Mouse (Mus musculus) embryonic stem cell, embryonic (primary cell): ENCODE results near the gene Abhd14b.

Source experiments
- CTCF ChIA-PET, 4 experiments: fragments of 300-600 bp in 2 of 4; fragments of 350-600 bp in 2 of 4; sonication (Branson Sonifier 250); formaldehyde crosslinking; loops; one replicate each; lab custom pipeline; 2022; ENCODE audit warnings: inconsistent platforms in 2 of 4; lab: Charles Lee
- POLR2A ChIA-PET, 4 experiments: fragments of 300-600 bp in 2 of 4; fragments of 350-600 bp in 2 of 4; sonication (Branson Sonifier 250); formaldehyde crosslinking; loops; one replicate each; lab custom pipeline; 2022; ENCODE audit warnings: antibody characterized with exemption in 4 of 4, inconsistent platforms in 1 of 4; lab: Charles Lee

The Abhd14b gene

GRCm38 (mm10) chr9:106450661-106451060, 3.4 kb downstream of the Abhd14b start:
- ChIA-PET CTCF (interaction anchor here (0.6 to 7.4 kb wide), 7 partner anchors 21 to 384 kb away, joined by 3 to 86 read pairs (median 6); partner anchors contain the start of genes Parp3 (in 3 of the 4) and Rrp9 (in 1 of the 4)), POLR2A (interaction anchor here in 3 of 4 experiments (0.5 to 16.6 kb wide), 26 partner anchors 8 to 289 kb away, joined by 3 to 505 read pairs (median 5); partner anchors contain the start of genes Acy1 (in 3 of the 3), Rpl29 (in 3 of the 3), Parp3 (in 2 of the 3) and Rrp9 (in 2 of the 3))

GRCm38 (mm10) chr9:106451298-106451697, 4.0 kb downstream of the Abhd14b start:
- POLR2A ChIA-PET, result interaction anchor here in 3 of 4 experiments (0.8 to 16.6 kb wide), 19 partner anchors 9 to 289 kb away, joined by 3 to 505 read pairs (median 6); partner anchors contain the start of genes Acy1 (in 3 of the 3), Rpl29 (in 3 of the 3), Parp3 (in 2 of the 3) and Rrp9 (in 2 of the 3)
- CTCF ChIA-PET, result interaction anchor here in 2 of 4 experiments (1.0 to 7.4 kb wide), 4 partner anchors 13 to 25 kb away, joined by 3 to 86 read pairs (median 7); partner anchors contain the start of genes Parp3 (in 2 of the 2), Acy1 (in 1 of the 2) and Rrp9 (in 1 of the 2)

- ChIA-PET POLR2A (interaction anchor here in 3 of 4 experiments (0.6 to 16.6 kb wide), 14 partner anchors 8 to 210 kb away, joined by 3 to 505 read pairs (median 10); partner anchors contain the start of genes Rpl29 (in 3 of the 3), Acy1 (in 2 of the 3), Parp3 (in 2 of the 3) and Rrp9 (in 2 of the 3)), CTCF (interaction anchor here in 1 of 4 experiments (1.0 to 7.4 kb wide), 2 partner anchors 14 to 24 kb away, joined by 3 to 86 read pairs; partner anchors contain the start of genes Acy1, Parp3 and Rrp9)
Observed at GRCm38 (mm10) chr9:106451899-106452298, 4.6 kb downstream of the Abhd14b start.

GRCm38 (mm10) chr9:106452351-106452750, 5.1 kb downstream of the Abhd14b start:
- ChIA-PET POLR2A (interaction anchor here (0.6 to 16.6 kb wide), 17 partner anchors 13 to 282 kb away, joined by 3 to 505 read pairs (median 5); partner anchors contain the start of genes Acy1 (in 3 of the 4), Rpl29 (in 3 of the 4), Parp3 (in 2 of the 4) and Rrp9 (in 2 of the 4)), CTCF (interaction anchor here in 2 of 4 experiments (1.3 to 7.4 kb wide), 3 partner anchors 24 to 31 kb away, joined by 6 to 86 read pairs (median 9); partner anchors contain the start of genes Parp3 (in 2 of the 2) and Rrp9 (in 1 of the 2))

- POLR2A ChIA-PET, result interaction anchor here (0.6 to 16.6 kb wide), 26 partner anchors 11 to 958 kb away, joined by 3 to 505 read pairs (median 5); partner anchors contain the start of genes Acy1 (in 3 of the 4), Rpl29 (in 3 of the 4), Parp3 (in 2 of the 4) and Rrp9 (in 2 of the 4)
- CTCF ChIA-PET, result interaction anchor here in 3 of 4 experiments (0.6 to 7.4 kb wide), 9 partner anchors 15 to 241 kb away, joined by 3 to 86 read pairs (median 4); partner anchors contain the start of genes Parp3 (in 3 of the 3), Acy1 (in 1 of the 3) and Rrp9 (in 1 of the 3)
Observed at GRCm38 (mm10) chr9:106452821-106453220, 5.6 kb downstream of the Abhd14b start.

- CTCF ChIA-PET, result interaction anchor here in 3 of 4 experiments (0.6 to 7.4 kb wide), 14 partner anchors 8 to 307 kb away, joined by 3 to 86 read pairs (median 4); partner anchors contain the start of genes Parp3 (in 3 of the 3), Acy1 (in 1 of the 3) and Rrp9 (in 1 of the 3)
- POLR2A ChIA-PET, result interaction anchor here (0.5 to 16.6 kb wide), 36 partner anchors 8 to 959 kb away, joined by 3 to 505 read pairs (median 4); partner anchors contain the start of genes Acy1 (in 4 of the 4), Rpl29 (in 3 of the 4), Gpr62 (in 2 of the 4) and Parp3 (in 2 of the 4)
Observed at GRCm38 (mm10) chr9:106453271-106454070, 6.2 kb downstream of the Abhd14b start, which contains the start of gene Pcbp4. Gene Pcbp4 (plus strand): TSS chr9:106453291.

GRCm38 (mm10) chr9:106454071-106454761, 7.0 kb downstream of the Abhd14b start:
- CTCF ChIA-PET, result interaction anchor here in 3 of 4 experiments (0.6 to 7.4 kb wide), 11 partner anchors 16 to 307 kb away, joined by 3 to 86 read pairs (median 6); partner anchors contain the start of genes Parp3 (in 3 of the 3), Acy1 (in 1 of the 3) and Rrp9 (in 1 of the 3)
- POLR2A ChIA-PET, result interaction anchor here (0.5 to 16.6 kb wide), 32 partner anchors 9 to 960 kb away, joined by 3 to 505 read pairs (median 4); partner anchors contain the start of genes Acy1 (in 3 of the 4), Rpl29 (in 3 of the 4), Gpr62 (in 2 of the 4) and Parp3 (in 2 of the 4)

GRCm38 (mm10) chr9:106454888-106455681, 7.8 kb downstream of the Abhd14b start:
- ChIA-PET POLR2A (interaction anchor here in 3 of 4 experiments (0.6 to 16.6 kb wide), 12 partner anchors 9 to 283 kb away, joined by 4 to 505 read pairs (median 8); partner anchors contain the start of genes Acy1 (in 2 of the 3), Parp3 (in 2 of the 3), Rpl29 (in 2 of the 3) and Rrp9 (in 2 of the 3)), CTCF (interaction anchor here in 3 of 4 experiments (0.6 to 2.7 kb wide), 4 partner anchors 22 to 278 kb away, joined by 3 to 9 read pairs (median 7); partner anchors contain the start of gene Parp3 (in 2 of the 3))

GRCm38 (mm10) chr9:106456325-106457162, 9.3 kb downstream of the Abhd14b start:
- POLR2A ChIA-PET, result interaction anchor here in 3 of 4 experiments (1.2 to 16.6 kb wide), 7 partner anchors 15 to 27 kb away, joined by 4 to 505 read pairs (median 7); partner anchors contain the start of genes Rpl29 (in 3 of the 3), Acy1 (in 2 of the 3) and Parp3 (in 1 of the 3)
- CTCF ChIA-PET, result interaction anchor here in 3 of 4 experiments (0.6 to 3.2 kb wide), 3 partner anchors 18 to 20 kb away, joined by 4 to 14 read pairs (median 6); partner anchors contain the start of genes Parp3 (in 2 of the 3) and Rrp9 (in 1 of the 3)

- ChIA-PET POLR2A (interaction anchor here in 3 of 4 experiments (1.2 to 16.6 kb wide), 8 partner anchors 8 to 28 kb away, joined by 4 to 505 read pairs (median 6); partner anchors contain the start of genes Rpl29 (in 3 of the 3), Acy1 (in 2 of the 3) and Parp3 (in 1 of the 3)), CTCF (interaction anchor here in 3 of 4 experiments (0.6 to 3.2 kb wide), 3 partner anchors 18 to 20 kb away, joined by 4 to 14 read pairs (median 6); partner anchors contain the start of genes Parp3 (in 2 of the 3) and Rrp9 (in 1 of the 3))
Observed at GRCm38 (mm10) chr9:106457163-106457559, 9.9 kb downstream of the Abhd14b start.

- POLR2A ChIA-PET, result interaction anchor here in 3 of 4 experiments (1.2 to 16.6 kb wide), 8 partner anchors 8 to 29 kb away, joined by 4 to 505 read pairs (median 6); partner anchors contain the start of genes Rpl29 (in 3 of the 3), Acy1 (in 2 of the 3) and Parp3 (in 1 of the 3)
- CTCF ChIA-PET, result interaction anchor here in 1 of 4 experiments (3.2 kb wide), 1 partner anchor 19 kb away, joined by 14 read pairs; the partner anchor contains the start of genes Parp3 and Rrp9
Observed at GRCm38 (mm10) chr9:106457920-106458319, 10.7 kb downstream of the Abhd14b start.

GRCm38 (mm10) chr9:106459946-106460345, 12.7 kb downstream of the Abhd14b start:
- POLR2A ChIA-PET, result interaction anchor here in 3 of 4 experiments (0.6 to 16.6 kb wide), 14 partner anchors 9 to 880 kb away, joined by 3 to 505 read pairs (median 5); partner anchors contain the start of genes Rpl29 (in 3 of the 3), Acy1 (in 1 of the 3) and Parp3 (in 1 of the 3)
- CTCF ChIA-PET, result interaction anchor here in 2 of 4 experiments (0.6 to 1.2 kb wide), 2 partner anchors 14 to 314 kb away, joined by 3 to 4 read pairs; no protein-coding TSS in a partner anchor

GRCm38 (mm10) chr9:106460401-106461025, 13.3 kb downstream of the Abhd14b start:
- POLR2A ChIA-PET, result interaction anchor here in 3 of 4 experiments (0.6 to 16.6 kb wide), 13 partner anchors 9 to 51 kb away, joined by 3 to 505 read pairs (median 5); partner anchors contain the start of genes Rpl29 (in 3 of the 3), Parp3 (in 2 of the 3) and Acy1 (in 1 of the 3)

More at GRCm38 (mm10) chr9:106460401-106461025, 13.3 kb downstream of the Abhd14b start:
- CTCF ChIA-PET, result interaction anchor here in 3 of 4 experiments (1.1 to 2.1 kb wide), 3 partner anchors 13 to 16 kb away, joined by 3 to 5 read pairs (median 4); partner anchors contain the start of genes Abhd14a (in 1 of the 3), Abhd14b (in 1 of the 3) and Parp3 (in 1 of the 3)
